Comparison of ENCODE assay signal across 23 mouse cellular contexts in genomic region chr1:75635591-75635990, GRCm38 (mm10).
A peak's percentile ranks its signal among the peaks of the same experiment; 100 is the strongest.
DNase-seq lines count a peak whose midpoint lies in the region; TF ChIP-seq lines count a peak whose summit lies in the region.
"Had no signal": no experiment of that assay in that cellular context is flagged by ENCODE, and none has a peak within 500 bp of the region (broad histone marks: within the 10 kb centered on the region; RNA-seq: fewer than 3 reads in every experiment).

No protein-coding gene starts in this region.

- H3K36me3 ChIP-seq in kidney, adult 2 months (ENCODE audit: control insufficient read depth, insufficient read depth, low read length): no peaks in the 10 kb centered on the region
- H3K36me3 ChIP-seq: heart, embryonic 10.5 days; heart, embryonic 15.5 days; kidney, embryonic 15.5 days; limb, embryonic 10.5 days; limb, embryonic 15.5 days; liver, embryonic 15.5 days; midbrain, embryonic 12.5 days had no signal

- 74% methylated on average over 4 of the region's 4 CpGs for WGBS in kidney, adult 2 months

- peak; percentile 71 for DNase-seq in adrenal gland, adult 2 months
- no peak for DNase-seq in adrenal gland, postnatal 25 days
- peak; percentile 21 for DNase-seq in kidney, adult 2 months
- DNase-seq in kidney, adult 8-10 months: no peak
- peak; percentile 54 for DNase-seq in 416B (ENCODE audit: low read depth)
- DNase-seq in adrenal gland, postnatal 14 days: peak; percentile 16
- DNase-seq in lung, postnatal 10 days: no peak
- DNase-seq: cerebellum, adult 11-12 months; cerebellum, adult 9-11 months; embryo, embryonic 11 days; gastrocnemius, postnatal 25 days; heart, adult 11 months; layer of hippocampus, adult 9-11 months; lung, embryonic 14.5 days; lung, postnatal 36 days; thymus, postnatal 4 days had no signal

- no peaks in the 10 kb centered on the region for H3K4me1 ChIP-seq in kidney, adult 2 months (ENCODE audit: control insufficient read depth, insufficient read depth, low read length)
- H3K4me1 ChIP-seq: heart, embryonic 10.5 days; heart, embryonic 15.5 days; kidney, embryonic 15.5 days; limb, embryonic 15.5 days; liver, embryonic 15.5 days had no signal

- H3K4me3 ChIP-seq in kidney, adult 2 months (ENCODE audit: insufficient read depth, low read depth, low read length): no peak overlapping the region
- H3K4me3 ChIP-seq: heart, embryonic 10.5 days; heart, embryonic 15.5 days; kidney, embryonic 15.5 days; limb, embryonic 10.5 days; limb, embryonic 15.5 days; liver, embryonic 15.5 days; midbrain, embryonic 12.5 days had no signal

- no peak for TF ChIP-seq CTCF in kidney, adult 2 months (conservative IDR thresholded peaks at IDR 0.05; ENCODE audit: insufficient read depth, insufficient read length, low read depth, low read length)

- TF ChIP-seq POLR2A in kidney, adult 2 months (IDR thresholded peaks at IDR 0.05; ENCODE audit: low read depth, low read length): no peak

- H3K27me3 ChIP-seq in kidney, adult 2 months (replicated peaks; ENCODE audit: control insufficient read depth, insufficient read depth, low read length): no peaks in the 10 kb centered on the region; the same call in 1 of the 2 replicates
- H3K27me3 ChIP-seq: heart, embryonic 15.5 days; kidney, embryonic 15.5 days; limb, embryonic 15.5 days; liver, embryonic 15.5 days had no signal

- H3K27ac ChIP-seq in kidney, adult 2 months (ENCODE audit: insufficient read depth, low read depth, low read length): no peak overlapping the region
- H3K27ac ChIP-seq: heart, embryonic 10.5 days; heart, embryonic 15.5 days; kidney, embryonic 15.5 days; limb, embryonic 10.5 days; limb, embryonic 15.5 days; liver, embryonic 15.5 days; midbrain, embryonic 12.5 days had no signal

Comparison
In these comparisons a context has a peak if more than half of its experiments do, and no peak if none do; other contexts are left out.
1. DNase-seq: peak in adrenal gland, adult 2 months (single experiment), kidney, adult 2 months (single experiment), 416B (single experiment) and adrenal gland, postnatal 14 days (single experiment); none in adrenal gland, postnatal 25 days (single experiment), kidney, adult 8-10 months (0 of 2) and lung, postnatal 10 days (single experiment).